Mouse (Mus musculus) G1E-ER4 (cell line): ENCODE measurements around the gene Tnrc18. TPM values are rescaled to one million over a fixed set of nuclear protein-coding genes. Genes with fewer than 3 reads are reported as not detected.

Source experiments
- GATA1 ChIP-seq: IDR thresholded peaks from one replicate; pipeline ENCODE4 v1.8.0; 2012; ENCODE audit warnings: low read length, inconsistent platforms
- polyA plus RNA-seq: library from polyadenylated mRNA; stranded (reverse); fragments of >175 nt; gene quantifications from 2 replicates; pipeline ENCODE4 v1.2.3, GENCODE M21; 2012

The Tnrc18 gene
- polyA plus RNA-seq, 1 experiment = 5.1 TPM

GRCm38 (mm10) chr5:142701651-142702510 lies 115.6 kb downstream of the Tnrc18 start:
- TF ChIP-seq GATA1 = no peak

- TF ChIP-seq GATA1 = no peak
These were observed 116.4 kb downstream of the Tnrc18 start for GRCm38 (mm10) chr5:142700842-142701589.

GRCm38 (mm10) chr5:142697742-142698141 lies 119.7 kb downstream of the Tnrc18 start:
- no peak for TF ChIP-seq GATA1

GRCm38 (mm10) chr5:142696865-142697264 lies 120.6 kb downstream of the Tnrc18 start:
- TF ChIP-seq GATA1 = no peak

GRCm38 (mm10) chr5:142696258-142696657 lies 121.2 kb downstream of the Tnrc18 start:
- no peak for TF ChIP-seq GATA1

- TF ChIP-seq GATA1 = no peak
These were observed 122.7 kb downstream of the Tnrc18 start for GRCm38 (mm10) chr5:142694627-142695340.

- TF ChIP-seq GATA1 = no peak
These were observed 123.6 kb downstream of the Tnrc18 start for GRCm38 (mm10) chr5:142693738-142694430.

GRCm38 (mm10) chr5:142692971-142693737 lies 124.3 kb downstream of the Tnrc18 start:
- no peak for TF ChIP-seq GATA1

GRCm38 (mm10) chr5:142692248-142692647 lies 125.2 kb downstream of the Tnrc18 start, which contains the start of gene Slc29a4:
TSS of gene Slc29a4 (plus strand) at chr5:142692512.
- no peak for TF ChIP-seq GATA1

- TF ChIP-seq GATA1 = no peak
These were observed 127.1 kb downstream of the Tnrc18 start for GRCm38 (mm10) chr5:142690343-142690742.

GRCm38 (mm10) chr5:142688866-142689265 lies 128.6 kb downstream of the Tnrc18 start:
- TF ChIP-seq GATA1 = no peak

GRCm38 (mm10) chr5:142682529-142682928 lies 134.9 kb downstream of the Tnrc18 start:
- TF ChIP-seq GATA1 = no peak

- no peak for TF ChIP-seq GATA1
These were observed 135.6 kb downstream of the Tnrc18 start for GRCm38 (mm10) chr5:142681911-142682310.

GRCm38 (mm10) chr5:142679065-142679464 lies 138.4 kb downstream of the Tnrc18 start:
- no peak for TF ChIP-seq GATA1
